Mouse (Mus musculus) left cerebral cortex, adult 18-20 months (tissue): ENCODE data around the gene Baiap2l2. TPM values are rescaled to one million over a fixed set of nuclear protein-coding genes. Genes with fewer than 3 reads are reported as not detected.
A peak's percentile ranks its signal among the peaks of the same experiment; 100 is the strongest.

ENCODE experiments used
- DNase-seq, 2 experiments: peaks; one replicate each; pipeline ENCODE4 v3.0.0; 2021 to 2022; ENCODE audit warnings: low spot score in 2 of 2, mixed read lengths in 1 of 2
- total RNA-seq, 2 experiments: library from RNA; stranded (reverse); gene quantifications; 2 replicates each; pipeline ENCODE4 v1.2.3; 2021

Gene Baiap2l2
- total RNA-seq, 2 experiments from 2014 or later, result 3.1 to 4.9 TPM

- DNase-seq, result no peak
These were observed 69.1 kb downstream of the Baiap2l2 start for GRCm38 (mm10) chr15:79216191-79216590.

DNA sequence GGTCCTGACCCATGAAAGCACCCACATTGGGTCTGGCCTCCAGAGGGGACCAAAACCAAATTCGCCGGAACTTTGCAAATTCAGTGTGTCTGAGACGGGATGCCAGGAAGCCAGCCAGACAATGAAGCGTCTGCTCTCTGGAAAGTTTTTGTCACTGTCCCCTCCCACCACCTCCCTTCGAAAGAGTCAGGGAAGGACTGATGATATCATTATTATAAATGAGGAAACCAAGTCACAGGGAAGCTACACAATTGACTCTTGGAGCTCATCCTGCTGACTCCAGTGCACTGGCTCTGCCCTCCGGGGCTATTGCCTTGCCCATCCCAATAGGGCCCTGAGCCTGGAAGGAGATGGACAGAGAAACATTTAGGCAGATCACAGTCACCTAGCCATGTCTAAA lies 71.7 kb downstream of the Baiap2l2 start:
- DNase-seq, result no peak

GRCm38 (mm10) chr15:79212750-79213446 lies 72.4 kb downstream of the Baiap2l2 start:
- DNase-seq, result no peak

DNA sequence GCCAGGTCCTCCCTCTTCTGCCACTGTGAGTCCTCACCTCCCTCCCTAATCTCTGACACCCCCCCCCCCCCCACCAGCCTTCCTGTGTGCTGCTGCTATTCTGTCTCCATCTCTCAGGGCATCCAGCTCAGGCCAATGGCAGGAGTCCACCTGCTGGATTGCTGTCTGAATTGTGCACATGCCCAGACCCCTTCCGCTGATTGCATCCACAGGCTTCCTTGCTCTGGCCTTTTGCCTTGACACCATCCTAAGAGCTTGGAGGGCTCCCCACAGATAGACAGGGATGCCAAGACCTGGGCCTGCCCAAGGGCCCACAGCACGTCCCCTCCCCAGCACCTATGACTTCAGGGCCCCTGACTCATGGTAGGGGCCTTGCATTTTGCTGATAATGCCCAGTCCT lies 75.0 kb downstream of the Baiap2l2 start:
- DNase-seq, result no peak

- peak in 1 of 2 experiments; percentile 21 for DNase-seq
These were observed 76.4 kb downstream of the Baiap2l2 start for GRCm38 (mm10) chr15:79208758-79209439.

GRCm38 (mm10) chr15:79208211-79208610 lies 77.1 kb downstream of the Baiap2l2 start:
- DNase-seq, result no peak

Other genes starting within 250 kb of the Baiap2l2 start
- gene Galr3, start 243.7 kb downstream of the Baiap2l2 start, total RNA-seq, result under 1 TPM; 0.82 to 0.98 TPM
- 10 to 100 TPM; 17.8 to 24.9 TPM for gene Ankrd54, start 222.6 kb downstream of the Baiap2l2 start, total RNA-seq
- 10 to 100 TPM; 66.5 to 68.2 TPM for gene Eif3l, start 210.4 kb downstream of the Baiap2l2 start, total RNA-seq
- gene Micall1, start 176.6 kb downstream of the Baiap2l2 start, total RNA-seq, result 10 to 100 TPM; 22.2 to 26.8 TPM
- gene Polr2f, start 144.5 kb downstream of the Baiap2l2 start, total RNA-seq, result 100 to 1,000 TPM; 102 to 111 TPM
- gene 1700088E04Rik, start 144.3 kb downstream of the Baiap2l2 start, total RNA-seq, result 10 to 100 TPM in 1 of 2 experiments, 1 to 10 TPM in 1; 7.3 to 10.8 TPM
- 10 to 100 TPM; 19.6 to 26.1 TPM for gene Sox10, start 120.3 kb downstream of the Baiap2l2 start, total RNA-seq
- gene Pick1, start 56.4 kb downstream of the Baiap2l2 start, total RNA-seq, result 10 to 100 TPM; 47.1 to 54.0 TPM
- under 1 TPM; 0.16 to 0.42 TPM for gene Gm49486, start 56.1 kb downstream of the Baiap2l2 start, total RNA-seq
- not detected for gene Slc16a8, start 30.8 kb downstream of the Baiap2l2 start, total RNA-seq
- gene Pla2g6, start 42.9 kb upstream of the Baiap2l2 start, total RNA-seq, result 10 to 100 TPM; 18.4 to 21.2 TPM
- 1 to 10 TPM; 1.8 to 2.8 TPM for gene Maff, start 61.1 kb upstream of the Baiap2l2 start, total RNA-seq
- gene Tmem184b, start 118.0 kb upstream of the Baiap2l2 start, total RNA-seq, result 10 to 100 TPM; 71.3 to 74.8 TPM
- 100 to 1,000 TPM; 135 to 149 TPM for gene Csnk1e, start 170.0 kb upstream of the Baiap2l2 start, total RNA-seq
- 100 to 1,000 TPM; 184 TPM for gene Kcnj4, start 219.7 kb upstream of the Baiap2l2 start, total RNA-seq
- under 1 TPM; 0.35 to 0.63 TPM for gene Kdelr3, start 230.9 kb upstream of the Baiap2l2 start, total RNA-seq